Mouse (Mus musculus) lung, adult 2 months (tissue): ENCODE data around the gene Insl6. TPM values are rescaled to one million over a fixed set of nuclear protein-coding genes. Genes with fewer than 3 reads are reported as not detected.

ENCODE experiments used
- DNase-seq: peaks from one replicate; pipeline ENCODE4 v3.0.0; 2022
- H3K4me1 ChIP-seq: fragments of 200-500 bp; 2 replicates; pipeline ENCODE4 v1.6.1; 2011; ENCODE audit warnings: low read length; ENCODE audit not compliant: control insufficient read depth, insufficient read depth
- H3K4me3 ChIP-seq: fragments of 200-500 bp; replicated peaks from 2 replicates; pipeline ENCODE3; 2011; ENCODE audit warnings: low read depth, mild to moderate bottlenecking, control low read depth, low read length; ENCODE audit errors: extremely low read depth
- CTCF ChIP-seq: fragments of 200-500 bp; IDR thresholded peaks from 2 replicates; pipeline ENCODE4 v1.5.1; 2011; ENCODE audit warnings: mild to moderate bottlenecking, low read length, control low read depth; ENCODE audit not compliant: insufficient read depth
- POLR2A ChIP-seq: fragments of 200-500 bp; IDR thresholded peaks from 2 replicates; pipeline ENCODE4 v1.6.1; 2011; ENCODE audit warnings: low read depth, mild to moderate bottlenecking, control low read depth, low read length, borderline replicate concordance; ENCODE audit errors: extremely low read depth
- WGBS: fragments of 180-500 bp; shearing (Covaris S2); methylation state at CpG from one replicate; pipeline ENCODE4 v1.1.7; 2018; 5-methylcytosine and 5-hydroxymethylcytosine counted together
- polyA plus RNA-seq: library from polyadenylated mRNA; depleted of rRNA; stranded (reverse); fragments of >200 nt; gene quantifications from 2 replicates; pipeline ENCODE4 v1.2.3, GENCODE M21; 2012

The Insl6 gene
- polyA plus RNA-seq, 1 experiment = 0.82 TPM

DNA sequence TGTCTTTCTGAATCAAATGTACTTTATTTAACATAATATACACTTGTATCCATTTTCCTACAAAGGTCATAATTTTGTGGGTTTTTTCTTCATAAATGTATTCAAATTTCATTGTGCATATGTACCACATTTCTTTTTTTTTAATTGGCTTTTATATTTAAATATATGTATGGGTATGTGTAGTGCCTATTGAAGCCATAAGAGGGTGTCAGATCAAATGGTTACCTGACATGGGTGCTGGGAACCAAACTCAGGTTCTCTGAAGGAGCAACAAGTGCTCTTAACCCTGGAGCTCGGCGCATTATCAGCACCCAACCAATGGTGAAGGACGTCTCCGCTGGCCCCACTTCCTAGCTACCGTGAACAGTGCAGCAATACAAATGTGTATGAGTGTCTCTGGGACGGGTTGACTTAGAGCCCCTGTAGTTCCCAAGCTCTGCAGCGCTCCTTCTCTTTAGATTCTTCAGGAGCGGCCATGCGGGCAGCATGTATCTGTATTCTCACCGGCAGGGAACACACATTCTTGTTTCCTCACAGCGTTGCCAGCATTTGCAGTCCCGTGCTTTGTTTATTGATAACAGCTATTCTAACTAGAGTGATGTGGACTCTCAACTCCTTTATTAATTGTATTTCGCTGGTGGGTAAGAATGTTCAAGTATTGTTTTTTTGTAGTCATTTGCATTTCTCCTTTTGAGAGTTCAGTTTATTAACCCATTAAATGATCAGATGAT is 1.8 kb upstream of the Insl6 start:
- no peak for DNase-seq
- Histone ChIP-seq H3K4me1 (no peaks in the 10 kb centered on the region), H3K4me3 (no peak overlapping the region)
- 78% methylated on average over 13 of the region's 13 CpGs for WGBS
- TF ChIP-seq CTCF (no peak), POLR2A (no peak)

DNA sequence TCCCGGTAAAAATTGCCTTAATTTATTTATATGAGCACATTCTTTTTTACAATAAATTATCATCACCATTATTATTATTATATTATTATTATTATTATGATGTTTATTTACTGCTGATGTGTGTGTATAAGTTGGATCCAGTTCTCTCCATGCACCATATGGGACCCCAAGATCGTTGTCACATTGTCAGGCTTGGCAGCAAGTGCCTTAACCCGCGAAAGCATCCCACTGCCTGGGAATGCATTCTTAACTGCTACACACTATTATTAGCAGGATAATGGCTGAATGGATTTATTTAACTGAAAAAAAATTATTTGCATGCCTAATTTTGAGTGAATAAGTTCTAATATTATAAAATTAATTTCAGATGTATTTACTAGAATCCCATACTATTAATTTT is 1.2 kb upstream of the Insl6 start:
- DNase-seq = no peak
- Histone ChIP-seq H3K4me1 (no peaks in the 10 kb centered on the region), H3K4me3 (no peak overlapping the region)
- TF ChIP-seq CTCF = no peak
- no peak for TF ChIP-seq POLR2A
- WGBS = 86% methylated on average over 4 of the region's 4 CpGs

DNA sequence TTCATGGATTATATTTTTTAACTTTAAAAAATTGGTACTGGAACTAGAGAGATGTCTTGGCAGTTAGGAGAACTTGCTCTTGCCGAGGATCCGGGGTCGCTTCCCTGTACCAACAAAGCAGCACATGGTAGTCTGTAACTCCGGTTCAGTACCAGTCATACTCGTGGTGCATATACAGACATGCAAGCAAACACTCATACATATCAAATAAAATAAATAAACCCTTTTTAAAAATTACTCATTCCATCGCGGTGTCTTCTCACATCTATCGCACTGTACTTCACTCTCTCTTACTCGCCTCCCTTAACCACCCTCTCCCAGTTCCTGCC is 660 bp upstream of the Insl6 start:
- H3K4me1 ChIP-seq = no peaks in the 10 kb centered on the region
- WGBS = 39% methylated on average over 9 of the region's 9 CpGs
- no peak overlapping the region for H3K4me3 ChIP-seq
- TF ChIP-seq CTCF (no peak), POLR2A (no peak)
- DNase-seq = no peak

DNA sequence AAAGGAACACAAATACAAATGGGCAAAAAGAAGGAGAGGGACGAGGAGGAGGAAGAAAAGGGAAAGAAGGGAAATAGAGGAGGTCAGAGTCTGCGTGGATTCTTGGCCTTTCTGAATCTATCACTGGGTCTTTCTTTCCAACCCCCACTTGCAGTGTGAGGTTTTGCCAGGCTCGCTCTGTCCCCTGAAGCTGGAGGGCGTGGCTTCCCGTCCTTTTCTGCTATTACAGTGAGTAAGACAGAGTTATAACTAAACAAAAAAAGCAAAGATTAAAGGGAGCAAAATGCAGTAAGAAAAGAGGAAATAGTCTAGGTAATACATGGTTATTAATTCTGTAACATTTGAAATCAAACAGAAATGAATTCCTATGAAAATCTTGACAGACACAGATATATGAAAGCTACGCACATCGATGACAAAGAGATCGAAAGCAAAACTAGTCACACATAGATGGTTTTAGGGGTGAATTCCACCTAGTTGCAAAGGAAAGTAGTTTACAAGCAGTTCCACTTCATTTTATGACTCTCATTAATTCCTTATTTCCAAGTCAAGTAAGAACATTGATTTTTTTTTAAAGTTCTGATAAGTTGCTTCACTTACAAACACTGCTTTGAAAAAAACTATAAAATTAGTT is 1.6 kb downstream of the Insl6 start:
- no peaks in the 10 kb centered on the region for H3K4me1 ChIP-seq
- TF ChIP-seq POLR2A = no peak
- no peak for TF ChIP-seq CTCF

DNA sequence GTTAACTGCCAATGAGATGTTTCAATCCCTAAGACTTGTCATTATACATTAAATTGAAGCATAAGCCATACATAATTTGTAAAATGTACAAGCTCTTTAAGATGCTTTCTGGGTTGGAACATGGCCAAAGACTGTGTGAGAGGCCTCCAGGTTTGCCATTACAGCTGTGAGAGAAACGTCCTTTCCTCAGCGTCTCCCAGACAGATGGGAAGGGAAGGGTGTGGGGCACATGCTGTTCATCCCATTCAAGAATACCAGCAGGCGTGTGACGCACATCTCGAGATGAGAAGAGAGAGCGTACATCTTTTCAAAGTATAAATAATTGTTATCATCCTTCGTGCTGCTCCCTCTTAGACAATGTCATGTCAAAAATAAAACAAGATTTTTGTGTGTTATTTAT is 12.5 kb downstream of the Insl6 start:
- Histone ChIP-seq H3K4me3 (no peak overlapping the region), H3K4me1 (no peaks in the 10 kb centered on the region)
- DNase-seq = no peak
- 73% methylated on average over 7 of the region's 7 CpGs for WGBS
- TF ChIP-seq CTCF = no peak
- no peak for TF ChIP-seq POLR2A

More for the DNA sequence above, 1.6 kb downstream of the Insl6 start:
- WGBS = 57% methylated on average over 8 of the region's 8 CpGs
- no peak overlapping the region for H3K4me3 ChIP-seq
- DNase-seq = no peak

DNA sequence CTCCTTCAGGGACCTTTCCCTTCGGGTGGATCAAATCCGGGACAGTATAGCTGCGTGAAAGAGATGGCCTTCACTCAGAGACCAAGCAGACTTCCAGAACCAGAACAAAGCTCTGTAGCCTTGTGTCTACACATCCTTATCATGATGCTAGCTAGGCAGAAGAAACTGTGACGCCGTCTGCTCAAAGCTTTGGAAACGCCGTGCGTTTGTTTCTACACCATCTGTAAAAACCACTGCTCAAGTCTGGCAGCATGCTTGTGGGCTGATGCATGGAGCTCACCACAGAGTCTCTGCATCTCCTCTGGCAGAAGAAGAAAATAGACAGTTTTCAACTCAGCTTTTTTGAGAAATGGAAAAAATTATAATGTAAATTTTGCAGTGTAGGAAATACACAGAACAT is 13.4 kb downstream of the Insl6 start:
- no peak for TF ChIP-seq POLR2A
- TF ChIP-seq CTCF = no peak
- DNase-seq = no peak
- H3K4me3 ChIP-seq = no peak overlapping the region
- WGBS = 93% methylated on average over 8 of the region's 8 CpGs
- H3K4me1 ChIP-seq = no peaks in the 10 kb centered on the region

DNA sequence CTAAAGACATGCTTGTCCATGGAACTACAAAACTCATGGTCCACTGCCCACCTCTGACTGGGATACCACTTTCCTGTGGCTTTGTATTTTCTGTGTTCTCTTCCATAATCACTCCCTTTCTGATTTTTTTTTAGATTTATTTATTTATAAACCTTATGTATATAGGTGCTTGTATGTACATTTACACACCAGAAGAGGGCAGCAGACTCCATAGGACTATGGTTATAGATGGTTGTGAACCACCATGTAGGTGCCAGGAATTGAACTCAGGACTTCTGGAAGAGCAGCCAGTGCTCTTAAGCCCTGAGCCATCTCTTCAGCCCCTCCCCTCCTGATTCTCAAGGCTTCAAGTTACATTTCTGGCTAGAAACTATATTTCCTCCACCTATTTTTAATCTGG is 16.3 kb downstream of the Insl6 start:
- DNase-seq = no peak
- H3K4me3 ChIP-seq = no peak overlapping the region
- no peaks in the 10 kb centered on the region for H3K4me1 ChIP-seq
- TF ChIP-seq CTCF = no peak
- no peak for TF ChIP-seq POLR2A

DNA sequence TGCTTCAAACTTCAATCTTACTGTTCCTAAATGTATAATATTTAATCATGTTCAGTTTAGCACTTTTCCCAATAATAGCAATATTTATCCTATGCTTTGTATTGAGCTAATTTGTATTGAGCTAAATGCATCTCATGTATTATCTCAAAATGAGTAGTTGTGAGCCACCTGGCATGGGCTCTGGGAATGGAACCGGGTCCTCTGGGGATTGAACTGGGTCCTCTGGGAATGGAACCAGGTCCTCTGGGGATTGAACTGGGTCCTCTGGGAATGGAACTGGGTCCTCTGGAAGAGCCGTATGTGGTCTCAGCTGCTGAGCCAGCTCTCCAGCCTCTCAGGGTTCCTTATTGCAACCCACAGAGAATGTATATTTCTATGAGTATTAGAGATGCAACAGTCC is 23.0 kb downstream of the Insl6 start:
- no peaks in the 10 kb centered on the region for H3K4me1 ChIP-seq
- 86% methylated on average over 2 of the region's 2 CpGs for WGBS
- no peak overlapping the region for H3K4me3 ChIP-seq
- no peak for DNase-seq
- no peak for TF ChIP-seq CTCF
- TF ChIP-seq POLR2A = no peak

DNA sequence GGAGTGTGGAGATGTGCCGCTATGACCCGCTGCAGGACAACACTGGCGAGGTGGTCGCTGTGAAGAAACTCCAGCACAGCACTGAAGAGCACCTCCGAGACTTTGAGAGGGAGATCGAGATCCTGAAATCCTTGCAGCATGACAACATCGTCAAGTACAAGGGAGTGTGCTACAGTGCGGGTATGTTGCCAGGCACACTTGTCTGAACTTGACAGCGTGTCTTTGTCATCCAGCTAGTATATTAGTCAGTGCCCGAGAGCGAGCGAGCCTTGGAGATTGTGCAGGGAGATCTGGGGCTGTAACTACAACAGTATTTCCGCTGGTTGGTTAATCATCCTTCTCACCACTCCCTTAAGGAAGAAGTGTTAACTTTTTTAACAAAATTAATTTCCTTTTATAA is 24.2 kb downstream of the Insl6 start:
- Histone ChIP-seq H3K4me3 (no peak overlapping the region), H3K4me1 (no peaks in the 10 kb centered on the region)
- DNase-seq = no peak
- 90% methylated on average over 13 of the region's 13 CpGs for WGBS
- TF ChIP-seq CTCF (no peak), POLR2A (no peak)

DNA sequence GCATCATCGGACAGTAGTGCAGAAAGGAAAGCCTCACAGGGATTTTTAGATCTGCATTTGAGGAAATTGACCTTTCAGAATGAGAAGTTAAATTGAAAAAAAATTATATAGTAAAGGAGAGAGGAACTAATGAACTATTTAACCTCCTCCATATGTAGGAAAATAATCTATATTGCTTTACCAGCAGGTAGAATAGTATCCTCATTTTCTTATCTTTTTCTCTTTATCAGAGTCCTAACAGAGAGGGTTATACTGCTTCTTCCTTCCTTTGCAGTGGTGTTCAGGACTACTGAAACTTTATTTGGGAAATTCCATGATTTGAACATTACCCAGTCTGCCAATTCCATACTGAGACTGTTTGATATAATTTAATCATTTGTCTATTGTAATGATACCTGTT is 27.8 kb downstream of the Insl6 start:
- Histone ChIP-seq H3K4me3 (no peak overlapping the region), H3K4me1 (no peaks in the 10 kb centered on the region)
- DNase-seq = no peak
- TF ChIP-seq POLR2A = no peak
- TF ChIP-seq CTCF = no peak
- WGBS = 96% methylated on average over 1 of the region's 1 CpGs

DNA sequence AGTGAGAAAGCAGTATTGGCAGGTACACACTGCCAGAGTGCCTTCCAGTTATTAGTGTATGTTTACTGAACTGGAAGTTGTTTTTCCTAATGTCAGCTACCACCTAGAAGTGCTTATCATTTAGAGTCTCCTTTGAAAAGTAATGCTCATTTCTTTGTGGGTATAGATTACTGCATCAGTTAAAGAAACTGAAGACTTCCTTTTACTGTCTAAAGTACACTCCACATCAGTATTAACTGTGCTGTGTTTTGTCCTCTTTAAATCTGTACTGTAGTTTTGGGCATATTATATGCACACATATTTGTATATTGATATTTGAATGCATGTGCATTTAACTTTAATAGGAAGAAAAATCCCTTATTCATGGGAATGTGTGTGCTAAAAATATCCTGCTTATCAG is 29.0 kb downstream of the Insl6 start:
- H3K4me3 ChIP-seq = no peak overlapping the region
- H3K4me1 ChIP-seq = no peaks in the 10 kb centered on the region
- TF ChIP-seq POLR2A (no peak), CTCF (no peak)
- DNase-seq = no peak
